ENCODE assay signal across 30 mouse cellular contexts in the genomic region with DNA sequence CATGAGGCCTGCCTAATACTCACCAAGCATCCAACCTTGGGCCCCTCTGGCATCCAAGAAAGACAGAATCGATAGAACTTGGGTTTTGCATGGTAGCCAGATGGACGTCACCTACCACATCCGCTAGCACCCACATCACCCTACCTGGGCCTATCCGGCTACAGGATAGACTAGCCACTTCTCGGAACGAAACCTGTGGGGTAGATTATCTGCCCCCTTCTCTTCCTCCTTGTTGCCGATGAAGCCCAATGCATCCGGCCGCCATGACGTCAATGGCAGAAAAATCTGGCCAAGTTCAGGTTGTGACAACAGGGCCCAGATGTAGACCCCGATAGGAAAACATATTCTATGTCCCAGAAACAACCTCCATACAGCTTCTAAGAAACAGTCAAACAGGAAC. TPM values are rescaled to one million over a fixed set of nuclear protein-coding genes. Genes with fewer than 3 reads are reported as not detected.
DNase-seq lines count a peak whose midpoint lies in the region; ATAC-seq lines count a peak whose summit lies in the region.
"Had no signal": no experiment of that assay in that cellular context is flagged by ENCODE, and none has a peak within 500 bp of the region (broad histone marks: within the 10 kb centered on the region; RNA-seq: fewer than 3 reads in every experiment).

No protein-coding gene starts in this region.

- 94% methylated on average over 11 of the region's 11 CpGs for WGBS in heart, embryonic 11.5 days (ENCODE audit: insufficient replicate concordance)

- ATAC-seq in heart, embryonic 11.5 days (replicated peaks; ENCODE audit: insufficient number of reproducible peaks, low FRiP score, low TSS enrichment), result no peak
- ATAC-seq: forebrain, embryonic 14.5 days; forebrain, embryonic 16.5 days; Patski had no signal

- H3K36me3 ChIP-seq in heart, embryonic 11.5 days (ENCODE audit: control insufficient read depth, insufficient read depth, low read length), result no peaks in the 10 kb centered on the region
- H3K36me3 ChIP-seq: embryonic facial prominence, embryonic 15.5 days; forebrain, embryonic 12.5 days had no signal

- H3K27me3 ChIP-seq in heart, embryonic 11.5 days (ENCODE audit: control insufficient read depth, insufficient read depth, low read length), result no peaks in the 10 kb centered on the region
- H3K27me3 ChIP-seq: CH12.LX; embryonic facial prominence, embryonic 13.5 days; embryonic facial prominence, embryonic 15.5 days; forebrain, embryonic 12.5 days had no signal

- H3K4me1 ChIP-seq in heart, embryonic 11.5 days (ENCODE audit: control insufficient read depth, insufficient read depth, low read length), result no peaks in the 10 kb centered on the region
- H3K4me1 ChIP-seq: embryonic facial prominence, embryonic 13.5 days; embryonic facial prominence, embryonic 15.5 days; forebrain, embryonic 10.5 days; forebrain, embryonic 12.5 days had no signal

- H3K9me3 ChIP-seq in heart, embryonic 11.5 days (replicated peaks; ENCODE audit: control insufficient read depth, low read length), result no peaks in the 10 kb centered on the region
- H3K9me3 ChIP-seq: embryonic facial prominence, embryonic 13.5 days; embryonic facial prominence, embryonic 15.5 days; forebrain, embryonic 10.5 days; forebrain, embryonic 12.5 days; G1E had no signal

- no peak overlapping the region for H3K4me3 ChIP-seq in heart, embryonic 11.5 days (ENCODE audit: low read depth, low read length)
- H3K4me3 ChIP-seq: embryonic facial prominence, embryonic 13.5 days; embryonic facial prominence, embryonic 15.5 days; erythroblast, embryonic 14.5 days; forebrain, embryonic 10.5 days; forebrain, embryonic 12.5 days had no signal

- DNase-seq in heart, adult 11 months, result peak; percentile 68
- peak; percentile 17 for DNase-seq in T-cell, adult 2 months (ENCODE audit: low spot score)
- DNase-seq in induced T-regulatory cell, adult 2 months (ENCODE audit: low read depth), result peak; percentile 92
- DNase-seq in adrenal gland, postnatal 25 days, result no peak
- no peak for DNase-seq in left cerebral cortex, adult 11 months (ENCODE audit: low spot score)
- DNase-seq in urinary bladder, postnatal 14 days (ENCODE audit: low spot score), result no peak
- DNase-seq: adrenal gland, adult 8-10 months; adrenal gland, postnatal 14 days; B cell, adult 2 months; cerebellum, adult 11 months; cerebellum, adult 18-20 months; cerebellum, adult 8-10 months; cerebellum, adult 9-11 months; cerebellum, postnatal 14 days; cerebellum, postnatal 36 days; embryo, embryonic 11 days had no signal

- no peak overlapping the region for H3K9ac ChIP-seq in heart, embryonic 11.5 days (ENCODE audit: low read depth, low read length)
- H3K9ac ChIP-seq: embryonic facial prominence, embryonic 13.5 days; embryonic facial prominence, embryonic 15.5 days; forebrain, embryonic 12.5 days had no signal

- no peak overlapping the region for H3K27ac ChIP-seq in heart, embryonic 11.5 days (ENCODE audit: low read depth, low read length)
- H3K27ac ChIP-seq: embryonic facial prominence, embryonic 13.5 days; embryonic facial prominence, embryonic 15.5 days; forebrain, embryonic 10.5 days; forebrain, embryonic 12.5 days had no signal

- H3K4me2 ChIP-seq in heart, embryonic 11.5 days, result no peak overlapping the region
- H3K4me2 ChIP-seq: embryonic facial prominence, embryonic 13.5 days; embryonic facial prominence, embryonic 15.5 days; forebrain, embryonic 12.5 days had no signal

RNA-seq across cellular contexts. Expression of a gene that starts 9.8 kb away (rescaled TPM):
- polyA plus RNA-seq in heart, embryonic 11.5 days (2014; fragmentation: Nextera tagmentation; extraction: Ambion mirVana), result 1.1 and 1.6 TPM in 2 replicates
- 4.2 and 4.6 TPM in 2 replicates for total RNA-seq in adrenal gland, postnatal 25 days (2021)

RNA-seq across cellular contexts. Expression of a gene that starts 10.4 kb away (rescaled TPM):
- polyA plus RNA-seq in heart, embryonic 11.5 days (2014; fragmentation: Nextera tagmentation; extraction: Ambion mirVana), result 0.07 TPM in 1 of 2 replicates, not detected in the other
- not detected in 2 replicates for total RNA-seq in adrenal gland, postnatal 25 days (2021)
- total RNA-seq: adrenal gland, adult 18-20 months; adrenal gland, adult 8-10 months had no signal
- polyA plus RNA-seq: embryonic facial prominence, embryonic 11.5 days; embryonic facial prominence, embryonic 13.5 days; erythroblast, embryonic 14.5 days; forebrain, embryonic 14.5 days had no signal

RNA-seq across cellular contexts. Expression of a gene that starts 21.4 kb away (rescaled TPM):
- polyA plus RNA-seq in heart, embryonic 11.5 days (2014; fragmentation: Nextera tagmentation; extraction: Ambion mirVana), result 17.4 and 18.7 TPM in 2 replicates
- total RNA-seq in adrenal gland, postnatal 25 days (2021), result 30.3 and 32.3 TPM in 2 replicates

RNA-seq across cellular contexts. Expression of a gene that starts 23.0 kb away (rescaled TPM):
- not detected in 2 replicates for polyA plus RNA-seq in heart, embryonic 11.5 days (2014; fragmentation: Nextera tagmentation; extraction: Ambion mirVana)
- not detected in 2 replicates for total RNA-seq in adrenal gland, postnatal 25 days (2021)
- total RNA-seq: adrenal gland, adult 18-20 months; adrenal gland, adult 8-10 months; adrenal gland, postnatal 14 days had no signal
- polyA plus RNA-seq: embryonic facial prominence, embryonic 11.5 days; embryonic facial prominence, embryonic 13.5 days; erythroblast, embryonic 14.5 days; forebrain, embryonic 10.5 days; forebrain, embryonic 12.5 days; forebrain, embryonic 14.5 days; Patski had no signal

RNA-seq across cellular contexts. Expression of a gene that starts 54.4 kb away (rescaled TPM):
- polyA plus RNA-seq in heart, embryonic 11.5 days (2014; fragmentation: Nextera tagmentation; extraction: Ambion mirVana), result 0.74 and 1.6 TPM in 2 replicates
- 28.5 and 34.6 TPM in 2 replicates for total RNA-seq in adrenal gland, postnatal 25 days (2021)
- total RNA-seq: common myeloid progenitor, adult 5-6 weeks had no signal

Comparison
In these comparisons a context has a peak if more than half of its experiments do, and no peak if none do; other contexts are left out.
1. DNase-seq: peak in heart, adult 11 months (single experiment), T-cell, adult 2 months (single experiment) and induced T-regulatory cell, adult 2 months (single experiment); none in adrenal gland, postnatal 25 days (single experiment), left cerebral cortex, adult 11 months (single experiment) and urinary bladder, postnatal 14 days (single experiment).